Mouse (Mus musculus): ENCODE measurements around the gene Tmem129. TPM values are rescaled to one million over a fixed set of nuclear protein-coding genes. Genes with fewer than 3 reads are reported as not detected.
A peak's percentile ranks its signal among the peaks of the same experiment; 100 is the strongest.

The Tmem129 gene
- polyA plus RNA-seq, 1 experiment, result 27.8 TPM

- no peak for DNase-seq (ENCODE audit: low read depth)
- TF ChIP-seq POLR2A (IDR thresholded peaks at IDR 0.05; ENCODE audit: borderline replicate concordance, extremely low read depth, insufficient read depth, insufficient read length, poor library complexity, severe bottlenecking), result no peak
- no peak for TF ChIP-seq CTCF (IDR thresholded peaks at IDR 0.05; ENCODE audit: borderline replicate concordance, extremely low read depth, insufficient read depth, insufficient read length)
Observed at GRCm38 (mm10) chr5:33632526-33632925, 25.7 kb downstream of the Tmem129 start.

GRCm38 (mm10) chr5:33630615-33631014 is 27.6 kb downstream of the Tmem129 start:
- DNase-seq (ENCODE audit: low read depth), result no peak

GRCm38 (mm10) chr5:33630061-33630460 is 28.2 kb downstream of the Tmem129 start:
- DNase-seq (ENCODE audit: low read depth), result no peak

More at GRCm38 (mm10) chr5:33630615-33631014, 27.6 kb downstream of the Tmem129 start:
- TF ChIP-seq POLR2A (IDR thresholded peaks at IDR 0.05; ENCODE audit: borderline replicate concordance, extremely low read depth, insufficient read depth, insufficient read length, poor library complexity, severe bottlenecking), result no peak
- TF ChIP-seq CTCF (IDR thresholded peaks at IDR 0.05; ENCODE audit: borderline replicate concordance, extremely low read depth, insufficient read depth, insufficient read length), result no peak

DNA sequence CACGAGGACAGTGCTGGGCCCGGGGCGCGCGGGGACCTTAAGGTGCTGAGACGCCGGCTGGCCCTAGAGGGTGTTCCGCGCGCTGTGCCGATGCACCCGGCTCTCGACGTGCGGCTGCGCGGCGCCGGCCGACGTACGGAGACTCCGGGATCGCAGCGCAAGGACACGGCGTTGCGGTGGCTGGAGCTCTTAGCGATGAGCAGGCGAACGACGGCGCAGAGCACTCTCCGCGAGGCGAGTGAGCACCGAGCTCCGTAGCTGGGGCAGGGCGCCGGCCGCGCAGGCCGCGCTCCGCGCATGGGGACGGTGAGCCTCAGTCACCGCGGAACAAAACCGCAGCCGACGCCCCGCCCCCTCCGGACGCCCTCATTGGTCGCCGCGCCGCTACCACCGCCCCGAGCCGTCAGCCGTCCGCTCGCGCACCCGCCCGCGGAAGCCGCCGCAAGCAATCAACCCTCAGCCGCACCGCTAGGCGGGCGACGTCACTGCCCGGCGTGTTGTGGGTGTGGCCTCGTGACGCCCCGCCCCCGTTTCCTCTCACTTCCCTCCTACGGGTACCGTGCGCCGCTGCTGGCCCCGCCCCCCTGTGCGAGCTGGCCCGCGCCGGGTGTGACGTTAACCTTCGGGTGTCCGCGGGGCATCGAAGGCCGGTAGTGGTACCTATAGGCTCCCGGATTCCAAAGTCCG is 28.8 kb downstream of the Tmem129 start, which contains the start of the genes Fam53a and Gm9903:
TSS of gene Fam53a (minus strand) at position 335 of the 687 bp plus-strand sequence.
TSS of gene Gm9903 (plus strand) at position 625 of the 687 bp plus-strand sequence.
- DNase-seq (ENCODE audit: low read depth), result peak; percentile 99
- TF ChIP-seq POLR2A (IDR thresholded peaks at IDR 0.05; ENCODE audit: borderline replicate concordance, extremely low read depth, insufficient read depth, insufficient read length, poor library complexity, severe bottlenecking), result peak; percentile 100
- TF ChIP-seq CTCF (IDR thresholded peaks at IDR 0.05; ENCODE audit: borderline replicate concordance, extremely low read depth, insufficient read depth, insufficient read length), result peak; percentile 22; the same call in 1 of the 2 replicates

More at GRCm38 (mm10) chr5:33630061-33630460, 28.2 kb downstream of the Tmem129 start:
- TF ChIP-seq CTCF (IDR thresholded peaks at IDR 0.05; ENCODE audit: borderline replicate concordance, extremely low read depth, insufficient read depth, insufficient read length) (no peak), POLR2A (IDR thresholded peaks at IDR 0.05; ENCODE audit: borderline replicate concordance, extremely low read depth, insufficient read depth, insufficient read length, poor library complexity, severe bottlenecking) (no peak)

- peak; percentile 67 for DNase-seq (ENCODE audit: low read depth)
- TF ChIP-seq CTCF (IDR thresholded peaks at IDR 0.05; ENCODE audit: borderline replicate concordance, extremely low read depth, insufficient read depth, insufficient read length), result no peak
- no peak for TF ChIP-seq POLR2A (IDR thresholded peaks at IDR 0.05; ENCODE audit: borderline replicate concordance, extremely low read depth, insufficient read depth, insufficient read length, poor library complexity, severe bottlenecking)
Observed at GRCm38 (mm10) chr5:33628820-33629300, 29.4 kb downstream of the Tmem129 start.

DNA sequence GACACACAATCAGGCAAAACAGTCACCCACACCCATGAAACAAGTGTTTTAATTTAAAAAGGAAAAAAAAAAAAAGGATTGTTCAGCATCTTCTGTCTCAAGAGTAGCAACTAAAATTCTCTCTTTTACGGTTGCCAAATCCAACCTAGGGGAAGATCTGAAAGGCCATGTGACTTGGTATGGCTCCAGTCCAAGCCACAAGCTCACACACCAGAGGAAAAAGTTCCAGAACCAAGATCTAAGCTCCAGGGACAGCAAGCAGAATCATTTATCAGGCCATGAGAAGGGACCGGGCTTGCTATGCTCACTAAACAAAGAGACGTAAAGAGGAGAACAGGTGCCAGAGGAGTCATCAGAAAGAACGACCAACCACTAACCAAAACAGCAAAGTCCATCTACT is 30.2 kb downstream of the Tmem129 start:
- TF ChIP-seq POLR2A (IDR thresholded peaks at IDR 0.05; ENCODE audit: borderline replicate concordance, extremely low read depth, insufficient read depth, insufficient read length, poor library complexity, severe bottlenecking) (no peak), CTCF (IDR thresholded peaks at IDR 0.05; ENCODE audit: borderline replicate concordance, extremely low read depth, insufficient read depth, insufficient read length) (no peak)

DNA sequence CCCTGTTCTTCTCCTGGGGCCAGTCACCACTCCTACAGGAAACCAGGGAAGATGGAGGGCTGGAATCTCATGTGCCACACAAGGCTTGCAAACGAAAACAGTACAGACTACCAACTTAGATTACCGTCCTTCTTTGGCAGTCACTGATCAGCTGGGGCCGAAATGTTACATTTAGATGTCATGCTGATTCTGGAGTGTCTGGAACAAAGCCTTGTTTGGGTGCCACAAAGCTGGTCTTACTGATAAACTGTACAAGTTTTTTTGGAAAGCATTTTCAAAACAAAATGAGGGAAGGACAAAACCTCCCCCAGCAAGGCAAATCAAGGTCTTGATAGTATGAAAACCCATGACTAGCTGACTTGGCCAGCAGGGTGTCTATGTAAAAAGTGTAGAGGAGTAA is 34.5 kb downstream of the Tmem129 start:
- TF ChIP-seq CTCF (IDR thresholded peaks at IDR 0.05; ENCODE audit: borderline replicate concordance, extremely low read depth, insufficient read depth, insufficient read length), result no peak
- TF ChIP-seq POLR2A (IDR thresholded peaks at IDR 0.05; ENCODE audit: borderline replicate concordance, extremely low read depth, insufficient read depth, insufficient read length, poor library complexity, severe bottlenecking), result no peak
- no peak for DNase-seq (ENCODE audit: low read depth)

More for the DNA sequence above, 30.2 kb downstream of the Tmem129 start:
- peak; percentile 17 for DNase-seq (ENCODE audit: low read depth)

- no peak for TF ChIP-seq CTCF (IDR thresholded peaks at IDR 0.05; ENCODE audit: borderline replicate concordance, extremely low read depth, insufficient read depth, insufficient read length)
- no peak for TF ChIP-seq POLR2A (IDR thresholded peaks at IDR 0.05; ENCODE audit: borderline replicate concordance, extremely low read depth, insufficient read depth, insufficient read length, poor library complexity, severe bottlenecking)
- DNase-seq (ENCODE audit: low read depth), result no peak
Observed at GRCm38 (mm10) chr5:33622671-33623070, 35.5 kb downstream of the Tmem129 start.

GRCm38 (mm10) chr5:33614391-33614790 is 43.8 kb downstream of the Tmem129 start:
- TF ChIP-seq CTCF (IDR thresholded peaks at IDR 0.05; ENCODE audit: borderline replicate concordance, extremely low read depth, insufficient read depth, insufficient read length) (no peak), POLR2A (IDR thresholded peaks at IDR 0.05; ENCODE audit: borderline replicate concordance, extremely low read depth, insufficient read depth, insufficient read length, poor library complexity, severe bottlenecking) (no peak)
- DNase-seq (ENCODE audit: low read depth), result no peak

GRCm38 (mm10) chr5:33611795-33612194 is 46.4 kb downstream of the Tmem129 start:
- TF ChIP-seq CTCF (IDR thresholded peaks at IDR 0.05; ENCODE audit: borderline replicate concordance, extremely low read depth, insufficient read depth, insufficient read length) (no peak), POLR2A (IDR thresholded peaks at IDR 0.05; ENCODE audit: borderline replicate concordance, extremely low read depth, insufficient read depth, insufficient read length, poor library complexity, severe bottlenecking) (no peak)

DNA sequence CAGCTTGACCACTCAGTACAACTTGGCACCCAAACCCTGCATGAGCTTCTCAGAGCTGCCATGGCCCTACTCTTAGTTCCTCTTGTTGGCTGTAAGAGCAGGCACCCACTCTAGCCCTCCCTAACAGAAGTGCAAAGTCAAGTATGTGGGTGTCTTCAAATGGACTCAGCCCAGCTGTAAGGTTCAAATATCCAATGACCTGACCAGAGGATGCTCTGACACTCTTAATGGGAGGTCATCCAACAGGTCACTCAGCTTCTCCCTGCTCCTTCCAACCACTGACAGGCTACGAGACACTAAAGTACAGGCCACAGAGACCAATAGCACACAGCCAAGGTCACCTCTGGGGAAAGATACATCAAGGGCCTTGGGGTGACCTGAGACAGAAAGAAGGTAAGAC is 49.0 kb downstream of the Tmem129 start:
- DNase-seq (ENCODE audit: low read depth), result no peak
- no peak for TF ChIP-seq POLR2A (IDR thresholded peaks at IDR 0.05; ENCODE audit: borderline replicate concordance, extremely low read depth, insufficient read depth, insufficient read length, poor library complexity, severe bottlenecking)
- no peak for TF ChIP-seq CTCF (IDR thresholded peaks at IDR 0.05; ENCODE audit: borderline replicate concordance, extremely low read depth, insufficient read depth, insufficient read length)

More at GRCm38 (mm10) chr5:33611795-33612194, 46.4 kb downstream of the Tmem129 start:
- DNase-seq (ENCODE audit: low read depth), result no peak
